Mouse (Mus musculus): ENCODE results near the gene Klhdc10.

GRCm38 (mm10) chr6:30416801-30417200 is 15.1 kb downstream of the Klhdc10 start:
- TF ChIP-seq CTCF (IDR thresholded peaks at IDR 0.05; ENCODE audit: extremely low read depth, insufficient read depth, insufficient read length, insufficient replicate concordance), result no peak
- no peak for TF ChIP-seq POLR2A (IDR thresholded peaks at IDR 0.05; ENCODE audit: low read depth, low read length)

Data from spleen, adult 2 months (tissue).